Comparison of ENCODE assay signal across 1 mouse cellular context in the genomic region with DNA sequence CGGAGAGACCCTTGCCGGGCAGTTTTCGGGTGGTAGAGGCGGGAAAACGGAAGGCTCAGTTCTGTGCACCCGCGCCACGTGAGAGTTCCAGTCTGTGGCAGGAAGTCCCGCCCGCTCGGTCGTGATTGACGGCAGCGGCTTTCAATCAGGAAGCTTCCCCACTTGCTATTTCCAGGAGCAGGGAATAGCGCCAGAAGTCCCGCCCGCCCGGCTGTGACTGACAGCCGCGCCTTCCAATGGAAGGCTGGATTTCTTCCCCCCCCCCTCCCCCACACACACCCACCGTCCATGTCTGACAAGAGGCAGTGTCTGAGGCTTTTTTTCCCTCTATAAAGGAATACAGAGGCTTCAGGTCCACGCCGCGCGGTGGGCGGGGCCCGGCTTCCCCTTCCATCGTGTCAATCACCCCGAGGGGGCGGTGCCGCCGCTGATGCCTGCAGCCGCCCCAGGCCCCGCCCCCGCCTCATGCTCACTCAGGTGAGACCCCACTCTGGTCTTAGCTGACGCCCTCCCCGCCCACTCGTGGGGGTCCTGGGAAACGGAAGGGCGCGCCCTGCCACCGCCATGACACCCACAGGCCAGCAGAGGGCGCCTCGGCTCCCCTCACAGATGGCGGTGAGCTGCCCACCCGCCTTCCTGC.
A peak's percentile ranks its signal among the peaks of the same experiment; 100 is the strongest.
TF ChIP-seq lines count a peak whose summit lies in the region.

No protein-coding gene starts in this region.

TF ChIP-seq in MEL, 35 proteins besides CTCF, POLR2A, EP300 and RAD21 (continued from another document):
- TF ChIP-seq UBTF (IDR thresholded peaks at IDR 0.05; ENCODE audit: borderline replicate concordance, insufficient read depth, low read depth, low read length) (no peak), POLR2AphosphoS2 (IDR thresholded peaks at IDR 0.05; ENCODE audit: low read length) (no peak), ZNF384 (IDR thresholded peaks at IDR 0.05; ENCODE audit: low read depth, low read length) (peak; percentile 80), KAT2A (conservative IDR thresholded peaks at IDR 0.05; ENCODE audit: low read depth, low read length) (peak; percentile 78)
